Mouse (Mus musculus): Measurements from ENCODE around the gene Phox2a. TPM values are rescaled to one million over a fixed set of nuclear protein-coding genes. Genes with fewer than 3 reads are reported as not detected.

Phox2a gene
- total and polyA plus RNA-seq, 3 experiments = not detected

GRCm38 (mm10) chr7:101822836-101823757 is 5.0 kb downstream of the Phox2a start:
- no peaks in the 10 kb centered on the region for H3K4me1 ChIP-seq (ENCODE audit: control insufficient read depth in 1 of 2, insufficient read depth in 2 of 2, low read length in 2 of 2)
- H3K27me3 ChIP-seq (ENCODE audit: control insufficient read depth in 1 of 2, insufficient read depth in 2 of 2, low read length in 2 of 2) = no peaks in the 10 kb centered on the region
- no peak overlapping the region for H3K27ac ChIP-seq (ENCODE audit: control insufficient read depth, low read depth, low read length)
- no peaks in the 10 kb centered on the region for H3K9me3 ChIP-seq (replicated peaks; ENCODE audit: insufficient read depth, low read length)
- H3K79me2 ChIP-seq (ENCODE audit: control insufficient read depth, insufficient read depth, low read length, poor library complexity) = no peaks in the 10 kb centered on the region
- no peak for TF ChIP-seq MYB (IDR thresholded peaks at IDR 0.05; ENCODE audit: low read depth, low read length)
- TF ChIP-seq CHD2 (IDR thresholded peaks at IDR 0.05; ENCODE audit: low read length) = no peak
- no peak for TF ChIP-seq SIN3A (IDR thresholded peaks at IDR 0.05; ENCODE audit: low read length)
- no peak for TF ChIP-seq MAFK (IDR thresholded peaks at IDR 0.05; ENCODE audit: borderline replicate concordance, low read depth, low read length)
- TF ChIP-seq ETS1 (IDR thresholded peaks at IDR 0.05; ENCODE audit: low read depth, low read length) = no peak
- TF ChIP-seq CTCF (IDR thresholded peaks at IDR 0.05 in 2 of 3, conservative IDR thresholded peaks at IDR 0.05 in 1 of 3; ENCODE audit: control insufficient read depth in 1 of 3, insufficient read depth in 1 of 3, low read depth in 2 of 3, low read length in 3 of 3, poor library complexity in 1 of 3, severe bottlenecking in 1 of 3) = peak in 1 of 3 experiments; percentile 7; a peak in 1 of 6 replicates
- TF ChIP-seq E2F4 (IDR thresholded peaks at IDR 0.05; ENCODE audit: borderline replicate concordance, low read depth, low read length) = no peak
- no peak for TF ChIP-seq USF1 (IDR thresholded peaks at IDR 0.05; ENCODE audit: low read depth, low read length)
- H3K36me3 ChIP-seq (ENCODE audit: control insufficient read depth in 1 of 2, insufficient read depth in 2 of 2, low read length in 2 of 2) = no peaks in the 10 kb centered on the region; a peak in 1 of 4 replicates
- H3K9ac ChIP-seq (ENCODE audit: control insufficient read depth, low read depth, low read length, poor library complexity, severe bottlenecking) = no peak overlapping the region
- H3K4me3 ChIP-seq (ENCODE audit: control insufficient read depth in 1 of 2, insufficient read depth in 1 of 2, low read depth in 2 of 2, low read length in 2 of 2) = no peak overlapping the region
- DNase-seq (ENCODE audit: low read depth, low spot score) = no peak

GRCm38 (mm10) chr7:101823758-101824630 is 5.9 kb downstream of the Phox2a start:
- H3K4me3 ChIP-seq (ENCODE audit: control insufficient read depth in 1 of 2, insufficient read depth in 1 of 2, low read depth in 2 of 2, low read length in 2 of 2) = no peak overlapping the region
- no peaks in the 10 kb centered on the region; a peak in 1 of 4 replicates for H3K36me3 ChIP-seq (ENCODE audit: control insufficient read depth in 1 of 2, insufficient read depth in 2 of 2, low read length in 2 of 2)
- no peaks in the 10 kb centered on the region for H3K79me2 ChIP-seq (ENCODE audit: control insufficient read depth, insufficient read depth, low read length, poor library complexity)
- H3K4me1 ChIP-seq (ENCODE audit: control insufficient read depth in 1 of 2, insufficient read depth in 2 of 2, low read length in 2 of 2) = no peaks in the 10 kb centered on the region
- no peaks in the 10 kb centered on the region for H3K27me3 ChIP-seq (ENCODE audit: control insufficient read depth in 1 of 2, insufficient read depth in 2 of 2, low read length in 2 of 2)
- H3K9ac ChIP-seq (ENCODE audit: control insufficient read depth, low read depth, low read length, poor library complexity, severe bottlenecking) = no peak overlapping the region
- TF ChIP-seq MAX (IDR thresholded peaks at IDR 0.05; ENCODE audit: low read length) (no peak), RAD21 (IDR thresholded peaks at IDR 0.05; ENCODE audit: low read depth, low read length) (no peak), ELF1 (IDR thresholded peaks at IDR 0.05; ENCODE audit: low read depth, low read length) (no peak), BHLHE40 (IDR thresholded peaks at IDR 0.05; ENCODE audit: borderline replicate concordance, low read depth, low read length) (no peak), NELFE (IDR thresholded peaks at IDR 0.05; ENCODE audit: low read depth, low read length) (no peak), POLR2AphosphoS2 (IDR thresholded peaks at IDR 0.05; ENCODE audit: low read length) (no peak), POLR2A (IDR thresholded peaks at IDR 0.05; ENCODE audit: control insufficient read depth in 1 of 2, insufficient read depth in 1 of 2, low read depth in 1 of 2, low read length in 2 of 2, poor library complexity in 1 of 2) (no peak), EP300 (IDR thresholded peaks at IDR 0.05; ENCODE audit: low read depth in 1 of 2, low read length in 2 of 2) (no peak), HCFC1 (IDR thresholded peaks at IDR 0.05; ENCODE audit: low read depth, low read length) (no peak), JUND (IDR thresholded peaks at IDR 0.05; ENCODE audit: low read depth, low read length) (no peak), NRF1 (IDR thresholded peaks at IDR 0.05; ENCODE audit: insufficient read depth, low read depth, low read length, poor library complexity, severe bottlenecking) (no peak), TAL1 (IDR thresholded peaks at IDR 0.05; ENCODE audit: low read length) (no peak), SMC3 (IDR thresholded peaks at IDR 0.05; ENCODE audit: low read depth, low read length) (no peak), MAZ (IDR thresholded peaks at IDR 0.05; ENCODE audit: low read depth, low read length) (no peak), ZNF384 (IDR thresholded peaks at IDR 0.05; ENCODE audit: low read depth, low read length) (no peak), ETS1 (IDR thresholded peaks at IDR 0.05; ENCODE audit: low read depth, low read length) (no peak), ZMIZ1 (IDR thresholded peaks at IDR 0.05; ENCODE audit: low read depth, low read length) (no peak), CHD2 (IDR thresholded peaks at IDR 0.05; ENCODE audit: low read length) (no peak)
- no peaks in the 10 kb centered on the region for H3K9me3 ChIP-seq (replicated peaks; ENCODE audit: insufficient read depth, low read length)
- DNase-seq (ENCODE audit: low read depth, low spot score) = no peak
- no peak overlapping the region for H3K27ac ChIP-seq (ENCODE audit: control insufficient read depth, low read depth, low read length)
